Mouse (Mus musculus): ENCODE results near the gene Vamp1.

Vamp1 gene

GRCm38 (mm10) chr6:125213715-125214114 lies 1.6 kb upstream of the Vamp1 start:
- DNase-seq, result no peak

- peak; percentile 55 for DNase-seq
Observed at GRCm38 (mm10) chr6:125216898-125217297, 1.5 kb downstream of the Vamp1 start.

- no peak for DNase-seq
Observed at GRCm38 (mm10) chr6:125217899-125218298, 2.5 kb downstream of the Vamp1 start.

- DNase-seq, result peak; percentile 58
Observed at GRCm38 (mm10) chr6:125218963-125219362, 3.6 kb downstream of the Vamp1 start.

- no peak for DNase-seq
Observed at GRCm38 (mm10) chr6:125221115-125221745, 5.9 kb downstream of the Vamp1 start.

GRCm38 (mm10) chr6:125222146-125222545 lies 6.8 kb downstream of the Vamp1 start:
- DNase-seq, result no peak

- no peak for DNase-seq
Observed at GRCm38 (mm10) chr6:125222577-125222976, 7.2 kb downstream of the Vamp1 start.

- DNase-seq, result no peak
Observed at GRCm38 (mm10) chr6:125225518-125226115, 10.3 kb downstream of the Vamp1 start.

GRCm38 (mm10) chr6:125230571-125230970 lies 15.2 kb downstream of the Vamp1 start:
- DNase-seq, result no peak

- DNase-seq, result peak; percentile 69
Observed at GRCm38 (mm10) chr6:125231117-125232044, 16.0 kb downstream of the Vamp1 start, which contains the start of gene Tapbpl. Gene Tapbpl (minus strand): TSS chr6:125231860.

GRCm38 (mm10) chr6:125232045-125232437 lies 16.7 kb downstream of the Vamp1 start:
- DNase-seq, result no peak

GRCm38 (mm10) chr6:125232516-125232915 lies 17.2 kb downstream of the Vamp1 start:
- no peak for DNase-seq

- DNase-seq, result no peak
Observed at GRCm38 (mm10) chr6:125233816-125234519, 18.6 kb downstream of the Vamp1 start.

- no peak for DNase-seq
Observed at GRCm38 (mm10) chr6:125234520-125234828, 19.1 kb downstream of the Vamp1 start.

GRCm38 (mm10) chr6:125236341-125236740 lies 21.0 kb downstream of the Vamp1 start:
- DNase-seq, result no peak

GRCm38 (mm10) chr6:125236782-125237181 lies 21.4 kb downstream of the Vamp1 start, which contains the start of gene Cd27:
Gene Cd27 (minus strand): TSS chr6:125237010.
- DNase-seq, result no peak

- DNase-seq, result no peak
Observed at GRCm38 (mm10) chr6:125237421-125237820, 22.1 kb downstream of the Vamp1 start.

- DNase-seq, result no peak
Observed at GRCm38 (mm10) chr6:125238396-125238795, 23.0 kb downstream of the Vamp1 start.

GRCm38 (mm10) chr6:125239547-125239946 lies 24.2 kb downstream of the Vamp1 start:
- DNase-seq, result no peak

- DNase-seq, result no peak
Observed at GRCm38 (mm10) chr6:125240617-125241016, 25.3 kb downstream of the Vamp1 start.

GRCm38 (mm10) chr6:125241566-125241965 lies 26.2 kb downstream of the Vamp1 start:
- no peak for DNase-seq

GRCm38 (mm10) chr6:125244551-125244950 lies 29.2 kb downstream of the Vamp1 start:
- DNase-seq, result no peak

- no peak for DNase-seq
Observed at GRCm38 (mm10) chr6:125252285-125252684, 36.9 kb downstream of the Vamp1 start.

Measured in cerebellum, adult 11-12 months (tissue).